Mouse (Mus musculus): ENCODE data around the gene Arl10. TPM values are rescaled to one million over a fixed set of nuclear protein-coding genes. Genes with fewer than 3 reads are reported as not detected.

The Arl10 gene
- total RNA-seq, 2 experiments from 2014 or later = 2.9 to 3.7 TPM

GRCm38 (mm10) chr13:54577652-54578507 lies 3.1 kb downstream of the Arl10 start:
- intact Hi-C loops (cut with DNase I; ENCODE audit: low total_unique reads) = no loop called here
- no peak for DNase-seq

GRCm38 (mm10) chr13:54581385-54581784 lies 6.6 kb downstream of the Arl10 start:
- intact Hi-C loops (cut with DNase I; ENCODE audit: low total_unique reads) = no loop called here
- DNase-seq = no peak

- intact Hi-C loops (cut with DNase I; ENCODE audit: low total_unique reads) = no loop called here
- DNase-seq = no peak
These were observed 7.3 kb downstream of the Arl10 start for GRCm38 (mm10) chr13:54582126-54582525.

GRCm38 (mm10) chr13:54582860-54583259 lies 8.0 kb downstream of the Arl10 start:
- intact Hi-C loops (cut with DNase I; ENCODE audit: low total_unique reads) = no loop called here
- no peak for DNase-seq

- DNase-seq = no peak
- intact Hi-C loops (cut with DNase I; ENCODE audit: low total_unique reads) = no loop called here
These were observed 11.0 kb downstream of the Arl10 start for GRCm38 (mm10) chr13:54585831-54586230.

GRCm38 (mm10) chr13:54589414-54589995 lies 14.7 kb downstream of the Arl10 start:
- no peak for DNase-seq
- intact Hi-C loops (cut with DNase I; ENCODE audit: low total_unique reads) = no loop called here

GRCm38 (mm10) chr13:54589996-54590951 lies 15.5 kb downstream of the Arl10 start, which contains the start of the genes Nop16 and Higd2a:
Gene Nop16, minus strand, starts transcription at chr13:54590090.
Gene Higd2a, plus strand, starts transcription at chr13:54590207.
- intact Hi-C loops (cut with DNase I; ENCODE audit: low total_unique reads) = no loop called here
- peak; percentile 95 for DNase-seq

- no peak for DNase-seq
- intact Hi-C loops (cut with DNase I; ENCODE audit: low total_unique reads) = no loop called here
These were observed 17.1 kb downstream of the Arl10 start for GRCm38 (mm10) chr13:54591776-54592356.

GRCm38 (mm10) chr13:54593617-54594016 lies 18.8 kb downstream of the Arl10 start:
- peak; percentile 32 for DNase-seq
- intact Hi-C loops (cut with DNase I; ENCODE audit: low total_unique reads) = no loop called here

GRCm38 (mm10) chr13:54596107-54596690 lies 21.4 kb downstream of the Arl10 start:
- DNase-seq = no peak
- intact Hi-C loops (cut with DNase I; ENCODE audit: low total_unique reads) = no loop called here

- intact Hi-C loops (cut with DNase I; ENCODE audit: low total_unique reads) = no loop called here
- no peak for DNase-seq
These were observed 22.1 kb downstream of the Arl10 start for GRCm38 (mm10) chr13:54596870-54597269.

- intact Hi-C loops (cut with DNase I; ENCODE audit: low total_unique reads) = no loop called here
- DNase-seq = no peak
These were observed 23.9 kb downstream of the Arl10 start for GRCm38 (mm10) chr13:54598622-54599143.

GRCm38 (mm10) chr13:54602639-54603111 lies 27.9 kb downstream of the Arl10 start:
- intact Hi-C loops (cut with DNase I; ENCODE audit: low total_unique reads) = no loop called here
- DNase-seq = no peak

- no peak for DNase-seq
- intact Hi-C loops (cut with DNase I; ENCODE audit: low total_unique reads) = no loop called here
These were observed 28.7 kb downstream of the Arl10 start for GRCm38 (mm10) chr13:54603501-54603900.

GRCm38 (mm10) chr13:54604221-54604620 lies 29.4 kb downstream of the Arl10 start:
- no peak for DNase-seq
- intact Hi-C loops (cut with DNase I; ENCODE audit: low total_unique reads) = no loop called here

- DNase-seq = no peak
- intact Hi-C loops (cut with DNase I; ENCODE audit: low total_unique reads) = no loop called here
These were observed 30.6 kb downstream of the Arl10 start for GRCm38 (mm10) chr13:54605426-54605825.

GRCm38 (mm10) chr13:54607204-54607603 lies 32.4 kb downstream of the Arl10 start:
- intact Hi-C loops (cut with DNase I; ENCODE audit: low total_unique reads) = no loop called here
- no peak for DNase-seq

GRCm38 (mm10) chr13:54608002-54608401 lies 33.2 kb downstream of the Arl10 start:
- intact Hi-C loops (cut with DNase I; ENCODE audit: low total_unique reads) = no loop called here
- DNase-seq = no peak

GRCm38 (mm10) chr13:54608666-54609065 lies 33.9 kb downstream of the Arl10 start:
- intact Hi-C loops (cut with DNase I; ENCODE audit: low total_unique reads) = no loop called here
- peak; percentile 50 for DNase-seq
